Mouse (Mus musculus): ENCODE results near the gene Rab1a.

Rab1a gene

GRCm38 (mm10) chr11:20248840-20249239 is 47.6 kb downstream of the Rab1a start:
- peak in 1 of 2 experiments; percentile 19 for DNase-seq

GRCm38 (mm10) chr11:20249296-20250110 is 48.3 kb downstream of the Rab1a start, which contains the start of gene Cep68:
TSS of gene Cep68 (minus strand) at chr11:20249429.
- peak; percentile 94 to 95 for DNase-seq

GRCm38 (mm10) chr11:20250476-20251178 is 49.4 kb downstream of the Rab1a start:
- DNase-seq, result no peak

DNA sequence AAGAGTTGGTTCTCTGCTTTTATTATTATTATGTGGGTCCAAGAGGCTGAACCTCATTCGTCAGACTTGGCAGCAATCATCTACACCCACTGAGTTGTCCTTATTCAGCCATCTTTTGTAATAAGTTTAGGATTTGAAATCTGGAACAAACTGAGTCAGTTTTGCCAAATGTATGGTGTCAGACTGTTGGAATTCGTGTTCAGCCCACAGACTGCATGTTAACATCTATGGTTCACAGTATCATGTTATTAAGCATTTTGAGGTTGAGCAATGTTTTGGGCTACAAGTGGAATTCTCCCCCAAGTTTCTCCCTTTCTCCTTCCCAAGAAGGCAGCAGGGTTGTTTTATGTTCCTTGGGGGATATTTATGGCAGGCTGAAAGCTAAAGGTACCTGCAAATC is 51.9 kb downstream of the Rab1a start:
- no peak for DNase-seq

DNA sequence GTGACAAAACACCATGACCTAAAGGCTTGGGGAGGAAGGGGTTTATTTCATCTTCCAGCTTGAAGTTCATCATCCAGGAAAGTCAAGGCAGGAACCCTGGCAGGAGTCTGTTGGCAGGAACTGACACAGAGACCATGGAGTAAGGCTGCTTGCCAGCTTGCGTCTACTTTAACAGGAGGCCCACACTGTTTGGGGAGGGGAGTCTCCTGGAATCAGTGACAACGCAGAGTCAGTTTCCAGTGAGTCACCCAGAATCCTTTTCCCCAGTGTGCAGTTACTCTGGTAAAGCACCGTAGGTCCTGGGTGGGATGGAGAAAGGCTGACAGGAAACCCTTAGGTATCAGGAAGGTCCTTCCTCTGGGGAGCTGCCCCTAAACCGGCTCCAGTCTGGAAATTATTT is 53.6 kb downstream of the Rab1a start:
- DNase-seq, result no peak

- no peak for DNase-seq
These were observed 61.6 kb downstream of the Rab1a start for GRCm38 (mm10) chr11:20262628-20263380.

GRCm38 (mm10) chr11:20269885-20270284 is 68.7 kb downstream of the Rab1a start:
- no peak for DNase-seq

GRCm38 (mm10) chr11:20275974-20276373 is 74.7 kb downstream of the Rab1a start:
- DNase-seq, result no peak

All from cerebellum, postnatal 36 days (tissue).